Mouse (Mus musculus) adrenal gland, adult 2 months (tissue): ENCODE data around the gene Mboat2. TPM values are rescaled to one million over a fixed set of nuclear protein-coding genes. Genes with fewer than 3 reads are reported as not detected.

Experiments used
- DNase-seq: peaks from one replicate; pipeline ENCODE4 v3.0.0; 2021
- polyA plus RNA-seq: library from polyadenylated mRNA; depleted of rRNA; stranded (reverse); fragments of >200 nt; gene quantifications from 2 replicates; pipeline ENCODE4 v1.2.3, GENCODE M21; 2012
- total RNA-seq, 2 experiments: library from RNA; stranded (reverse); gene quantifications; 2 replicates each; pipeline ENCODE4 v1.2.3; 2021

Mboat2 gene
- total and polyA plus RNA-seq, 3 experiments: 4.2 to 23.0 (median 12.5) TPM

- DNase-seq: no peak
Observed at GRCm38 (mm10) chr12:24898226-24898625, 67.5 kb downstream of the Mboat2 start.

- no peak for DNase-seq
Observed at GRCm38 (mm10) chr12:24899636-24900035, 69.0 kb downstream of the Mboat2 start.

DNA sequence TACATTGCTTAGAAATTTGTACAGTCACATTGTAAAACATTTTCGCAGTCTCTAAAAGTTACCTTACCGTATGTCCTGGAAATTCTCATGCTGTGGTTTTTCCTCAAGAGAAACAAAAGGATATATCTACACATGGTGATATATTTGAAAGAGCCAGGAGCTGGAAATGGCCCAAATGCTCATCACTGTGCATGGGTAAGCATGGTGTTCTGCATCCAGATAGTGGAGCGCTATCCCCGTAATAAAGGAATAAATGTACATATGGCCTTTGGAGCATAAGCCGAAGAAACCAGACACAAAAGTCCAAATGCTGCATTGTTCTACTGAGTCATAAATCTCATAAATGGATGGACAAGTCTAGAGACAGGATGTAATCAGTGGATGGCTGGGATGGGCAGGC is 72.1 kb downstream of the Mboat2 start:
- DNase-seq: no peak

GRCm38 (mm10) chr12:24907894-24908293 is 77.2 kb downstream of the Mboat2 start:
- DNase-seq: no peak

- DNase-seq: no peak
Observed at GRCm38 (mm10) chr12:24909679-24910078, 79.0 kb downstream of the Mboat2 start.

GRCm38 (mm10) chr12:24912174-24912573 is 81.5 kb downstream of the Mboat2 start:
- DNase-seq: no peak

DNA sequence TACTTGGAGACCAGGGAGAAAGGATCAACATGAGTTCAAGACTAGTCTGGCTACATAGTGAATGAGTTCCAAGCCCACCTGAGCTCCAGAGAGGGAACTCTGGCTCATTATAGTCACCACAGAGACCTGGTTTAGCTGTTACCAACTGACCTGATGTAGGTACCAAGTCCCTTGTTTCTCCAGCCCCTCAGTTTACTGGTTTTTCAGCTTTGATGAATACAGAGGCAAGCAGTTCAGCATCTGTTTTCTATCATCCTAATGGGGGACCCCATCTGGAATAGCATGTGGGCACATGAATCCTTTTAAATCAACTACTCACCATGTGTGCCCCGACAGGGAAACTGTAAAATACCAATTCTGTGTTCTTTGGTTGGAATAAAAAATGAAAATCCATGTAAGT is 82.2 kb downstream of the Mboat2 start:
- DNase-seq: no peak

GRCm38 (mm10) chr12:24918575-24919262 is 88.0 kb downstream of the Mboat2 start:
- no peak for DNase-seq

- DNase-seq: no peak
Observed at GRCm38 (mm10) chr12:24920861-24921260, 90.2 kb downstream of the Mboat2 start.

- no peak for DNase-seq
Observed at GRCm38 (mm10) chr12:24924003-24924402, 93.3 kb downstream of the Mboat2 start.

DNA sequence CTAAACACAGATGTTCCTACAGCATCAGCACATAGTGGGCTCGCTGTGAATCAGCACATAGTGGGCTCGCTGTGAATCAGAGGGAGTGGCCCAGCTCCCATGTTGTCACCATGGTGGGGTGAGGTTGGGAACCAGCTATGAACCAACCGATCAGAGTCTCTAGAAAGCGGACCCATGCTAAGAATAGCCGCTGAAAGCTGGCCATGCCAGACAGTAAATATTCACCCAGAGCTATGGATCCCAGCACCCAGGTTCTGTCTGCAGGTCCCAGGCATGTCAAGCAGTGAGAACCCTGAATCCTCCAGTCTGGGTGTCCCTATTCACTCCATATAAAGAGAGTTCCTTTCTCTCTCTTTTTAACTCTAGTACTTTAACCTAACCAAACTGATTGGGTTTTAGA is 94.6 kb downstream of the Mboat2 start:
- DNase-seq: no peak

DNA sequence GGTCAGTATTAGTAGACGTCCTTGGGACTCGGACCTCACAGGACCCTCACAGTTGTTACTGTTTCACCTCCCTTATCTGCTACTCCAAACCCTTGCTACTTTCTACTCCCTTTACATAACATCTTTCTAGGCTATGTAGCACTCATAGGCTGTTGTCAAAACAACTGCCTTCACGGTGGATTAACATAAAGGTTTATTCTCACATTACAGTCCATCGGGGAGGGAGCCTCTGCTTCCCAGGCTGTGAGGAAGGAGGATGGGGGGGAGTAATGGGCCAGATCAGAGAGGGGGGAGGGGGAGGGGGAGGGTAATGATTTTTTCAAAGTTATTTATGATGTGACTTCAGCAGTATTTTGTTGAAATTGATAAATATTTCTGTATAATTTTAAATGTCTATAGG is 95.0 kb downstream of the Mboat2 start:
- no peak for DNase-seq

- DNase-seq: no peak
Observed at GRCm38 (mm10) chr12:24928051-24928748, 97.5 kb downstream of the Mboat2 start.

DNA sequence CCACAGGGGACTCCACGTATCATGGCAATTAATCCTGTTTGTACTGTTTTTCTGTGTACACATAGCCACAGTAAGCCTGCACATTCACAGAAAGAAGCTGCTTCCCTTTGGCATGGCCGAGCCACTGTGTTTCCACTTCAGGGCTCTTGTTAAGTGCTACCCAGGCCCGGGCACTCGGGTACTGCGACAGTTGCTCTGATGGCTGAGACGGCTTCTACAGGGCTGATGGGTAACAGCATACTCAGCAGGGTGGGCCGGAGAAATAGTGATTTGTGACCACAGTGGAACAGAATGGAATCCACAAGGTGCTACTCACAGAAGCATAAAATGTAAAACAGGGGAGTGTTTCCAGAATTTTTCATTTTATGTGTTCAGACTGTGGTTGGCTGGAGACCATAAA is 98.4 kb downstream of the Mboat2 start:
- no peak for DNase-seq

DNA sequence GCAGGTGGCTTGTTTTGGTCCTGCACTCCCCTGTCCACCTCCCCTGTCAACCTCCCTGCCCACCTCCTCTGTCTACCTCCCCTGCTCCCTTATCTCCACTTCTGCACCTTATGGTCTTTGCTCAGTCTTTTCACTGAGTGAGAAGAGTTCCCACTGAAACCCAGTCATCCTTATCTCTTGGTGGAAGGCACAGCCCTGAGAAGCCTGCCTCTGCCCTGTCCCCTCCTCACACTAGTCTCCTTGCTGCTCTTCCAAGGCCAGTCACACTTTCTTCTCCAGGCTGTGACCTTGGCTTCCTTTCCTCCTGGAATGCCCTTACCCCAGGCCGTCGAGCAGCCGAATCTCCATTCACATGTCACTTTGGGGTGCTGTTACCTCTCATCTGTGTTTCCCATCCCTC is 100.1 kb downstream of the Mboat2 start:
- peak; percentile 38 for DNase-seq

DNA sequence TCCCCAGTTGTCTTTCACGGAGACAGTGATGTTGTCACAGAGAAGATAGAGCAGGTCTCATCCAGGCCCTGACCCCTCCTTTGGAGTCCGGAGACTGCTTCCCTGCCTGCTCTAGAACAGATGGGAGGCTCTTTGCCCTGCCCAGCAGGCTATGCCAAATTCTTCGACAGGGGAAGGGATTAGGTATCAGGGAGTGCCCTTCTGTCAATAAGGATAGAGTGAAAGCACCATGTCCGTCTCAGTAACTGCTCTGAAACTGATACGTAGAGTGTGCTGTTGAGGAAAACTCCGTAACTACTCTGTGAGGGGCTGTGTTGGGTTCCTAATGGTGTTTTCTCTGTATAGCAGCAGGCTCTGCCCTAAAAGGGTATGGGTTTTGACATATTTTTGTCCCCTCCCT is 101.4 kb downstream of the Mboat2 start:
- DNase-seq: no peak

DNA sequence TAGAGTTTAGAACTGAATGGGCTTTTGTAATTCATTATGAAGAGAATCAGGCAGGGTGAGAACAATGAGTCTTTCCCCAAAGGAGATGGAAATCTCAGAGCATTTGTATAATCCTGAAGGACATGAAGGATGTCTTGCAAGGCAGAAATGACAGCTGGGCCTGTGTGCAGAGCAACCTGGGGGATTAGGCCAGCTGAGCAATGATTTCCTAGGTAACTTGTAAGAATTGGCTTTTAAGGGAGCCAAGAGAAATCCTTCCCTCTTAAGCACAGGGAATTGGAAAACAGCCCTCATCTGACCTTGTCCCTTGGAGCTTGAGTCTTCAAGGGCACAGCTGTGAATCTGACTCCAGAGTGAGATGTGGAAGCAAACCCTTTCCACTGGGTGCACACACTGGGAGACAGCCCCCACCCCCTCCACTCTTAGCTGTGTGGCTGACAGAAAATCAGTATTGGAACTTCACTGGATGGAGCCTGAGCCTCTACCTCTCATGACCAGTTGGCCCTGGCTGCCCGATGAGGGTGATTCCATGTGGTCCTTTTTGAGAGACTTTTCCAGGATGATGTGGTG is 102.6 kb downstream of the Mboat2 start:
- peak; percentile 48 for DNase-seq

GRCm38 (mm10) chr12:24933996-24934395 is 103.3 kb downstream of the Mboat2 start:
- peak; percentile 83 for DNase-seq

DNA sequence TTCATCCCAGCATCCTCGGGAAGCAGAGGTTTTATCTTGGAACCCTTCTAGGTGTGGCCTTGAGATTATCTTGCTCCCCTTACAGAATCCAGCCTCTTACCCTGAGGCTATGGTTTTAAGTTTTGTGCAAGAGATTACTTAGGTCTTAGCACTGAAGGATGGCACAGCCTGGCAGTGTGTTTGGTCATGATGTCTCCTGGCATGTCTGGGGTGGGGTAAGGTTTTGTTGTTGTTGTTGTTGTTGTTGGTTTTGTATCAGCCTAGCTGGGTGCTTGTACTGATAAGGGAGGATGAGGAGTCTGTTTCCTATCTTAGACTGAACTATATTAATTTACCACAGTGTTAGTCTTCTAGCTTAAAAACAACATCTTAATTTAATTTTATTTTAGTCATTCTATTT is 105.6 kb downstream of the Mboat2 start:
- DNase-seq: no peak

DNA sequence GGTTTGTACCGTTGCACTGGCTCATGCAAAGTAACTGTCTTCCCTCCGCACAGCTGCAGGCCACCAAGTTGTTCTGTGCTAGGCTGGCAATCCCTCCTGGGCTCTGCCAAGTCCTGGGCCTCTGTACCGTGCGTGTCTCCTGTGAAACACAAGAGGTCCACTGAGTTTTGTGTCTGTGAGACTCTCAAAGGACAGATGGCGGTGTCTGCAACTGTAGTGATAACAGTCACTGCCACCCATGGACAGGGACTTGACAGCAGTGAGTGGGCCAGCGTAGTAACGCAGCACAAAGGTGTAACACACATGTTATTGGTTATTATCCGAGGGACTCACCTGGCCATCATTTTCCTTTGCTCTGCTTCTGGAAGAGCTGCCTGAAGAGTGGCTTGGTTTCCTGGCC is 108.7 kb downstream of the Mboat2 start:
- DNase-seq: no peak

- DNase-seq: no peak
Observed at GRCm38 (mm10) chr12:24942619-24943287, 112.1 kb downstream of the Mboat2 start.

DNA sequence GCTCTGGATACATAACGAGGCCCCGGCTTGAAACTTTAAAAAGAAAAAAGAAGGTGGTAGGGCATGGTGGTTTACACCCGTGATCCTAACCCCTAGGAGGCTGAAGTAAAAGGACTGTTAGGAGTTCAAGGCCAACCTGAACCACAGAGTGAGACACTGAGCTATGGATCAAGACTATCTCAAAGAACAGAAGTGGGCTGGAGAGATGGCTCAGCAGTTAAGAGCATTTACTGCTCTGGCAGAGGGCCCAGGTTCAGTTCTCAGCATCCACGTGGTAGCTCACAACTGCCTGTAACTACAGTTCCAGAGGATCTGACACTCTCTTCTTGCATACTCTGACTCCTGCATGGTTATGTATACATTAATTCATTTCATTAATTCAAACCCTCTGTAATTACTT is 112.7 kb downstream of the Mboat2 start:
- no peak for DNase-seq

DNA sequence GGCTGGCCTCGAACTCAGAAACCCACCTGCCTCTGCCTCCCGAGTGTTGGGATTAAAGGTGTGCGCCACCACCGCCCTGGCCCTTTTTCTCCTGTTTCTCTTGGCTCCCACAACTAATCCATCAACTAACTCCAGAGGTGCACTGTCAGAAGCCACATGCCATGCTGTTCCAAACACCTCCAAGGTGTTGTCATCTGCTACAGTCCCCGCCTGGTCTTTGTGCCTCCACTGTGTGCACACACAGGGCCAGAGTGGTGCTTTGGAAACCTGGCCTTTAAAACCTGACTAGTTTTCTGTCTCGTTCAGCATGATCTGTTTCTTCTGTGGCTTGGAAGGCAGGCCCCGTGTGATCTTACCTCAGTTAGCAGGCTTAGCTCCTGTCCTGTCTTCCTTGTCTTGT is 113.9 kb downstream of the Mboat2 start:
- DNase-seq: no peak
